Mouse (Mus musculus) lung, embryonic 16.5 days (tissue): ENCODE data around the gene Camk1g. TPM values are rescaled to one million over a fixed set of nuclear protein-coding genes. Genes with fewer than 3 reads are reported as not detected.

Experiments used
- ATAC-seq: fragments of 200-750 bp; cut with Nextera tagmentation; 2 replicates; pipeline ENCODE4 v1.8.0; 2017; ENCODE audit warnings: low read depth, mild to moderate bottlenecking, moderate library complexity
- H3K27ac ChIP-seq: fragments of 300-500 bp; sonication (generic); 2 replicates; pipeline ENCODE4 v1.5.1; 2014; ENCODE audit warnings: mild to moderate bottlenecking, control low read depth, low read length
- H3K27me3 ChIP-seq: fragments of 300-500 bp; sonication (generic); 2 replicates; pipeline ENCODE4 v1.6.1; 2014; ENCODE audit warnings: low read depth, low read length, mixed read lengths; ENCODE audit not compliant: control insufficient read depth, insufficient read depth
- H3K36me3 ChIP-seq: fragments of 300-500 bp; sonication (generic); 2 replicates; pipeline ENCODE4 v1.6.1; 2014; ENCODE audit warnings: low read length; ENCODE audit not compliant: control insufficient read depth, insufficient read depth
- H3K4me1 ChIP-seq: fragments of 300-500 bp; sonication (generic); replicated peaks from 2 replicates; pipeline ENCODE4 v1.6.1; 2014; ENCODE audit warnings: low read length, mixed read lengths; ENCODE audit not compliant: control insufficient read depth, insufficient read depth
- H3K4me2 ChIP-seq: fragments of 300-500 bp; sonication (generic); 2 replicates; pipeline ENCODE4 v1.6.1; 2014; ENCODE audit warnings: low read depth, low read length, control low read depth
- H3K4me3 ChIP-seq: fragments of 300-500 bp; sonication (generic); 2 replicates; pipeline ENCODE4 v1.5.1; 2014; ENCODE audit warnings: mild to moderate bottlenecking, low read length, control low read depth
- H3K9ac ChIP-seq: fragments of 300-500 bp; sonication (generic); 2 replicates; pipeline ENCODE4 v1.6.1; 2014; ENCODE audit warnings: low read length, control low read depth
- H3K9me3 ChIP-seq: fragments of 300-500 bp; sonication (generic); 2 replicates; pipeline ENCODE4 v1.6.1; 2016; ENCODE audit warnings: low read length; ENCODE audit not compliant: control insufficient read depth
- WGBS: fragments of 180-500 bp; shearing (Covaris S2); extraction: QIAGEN DNeasy Blood & Tissue Kit; methylation state at CpG from one replicate; pipeline ENCODE4 v1.1.7; 2014; 5-methylcytosine and 5-hydroxymethylcytosine counted together
- polyA plus RNA-seq: library from polyadenylated mRNA; unstranded; fragments of >200 nt; fragmentation: Nextera tagmentation; extraction: Ambion mirVana; gene quantifications from 2 replicates; pipeline ENCODE4 v1.2.1, GENCODE M21; 2015

Camk1g gene
- polyA plus RNA-seq, 1 experiment from 2014 or later = 43.2 TPM

DNA sequence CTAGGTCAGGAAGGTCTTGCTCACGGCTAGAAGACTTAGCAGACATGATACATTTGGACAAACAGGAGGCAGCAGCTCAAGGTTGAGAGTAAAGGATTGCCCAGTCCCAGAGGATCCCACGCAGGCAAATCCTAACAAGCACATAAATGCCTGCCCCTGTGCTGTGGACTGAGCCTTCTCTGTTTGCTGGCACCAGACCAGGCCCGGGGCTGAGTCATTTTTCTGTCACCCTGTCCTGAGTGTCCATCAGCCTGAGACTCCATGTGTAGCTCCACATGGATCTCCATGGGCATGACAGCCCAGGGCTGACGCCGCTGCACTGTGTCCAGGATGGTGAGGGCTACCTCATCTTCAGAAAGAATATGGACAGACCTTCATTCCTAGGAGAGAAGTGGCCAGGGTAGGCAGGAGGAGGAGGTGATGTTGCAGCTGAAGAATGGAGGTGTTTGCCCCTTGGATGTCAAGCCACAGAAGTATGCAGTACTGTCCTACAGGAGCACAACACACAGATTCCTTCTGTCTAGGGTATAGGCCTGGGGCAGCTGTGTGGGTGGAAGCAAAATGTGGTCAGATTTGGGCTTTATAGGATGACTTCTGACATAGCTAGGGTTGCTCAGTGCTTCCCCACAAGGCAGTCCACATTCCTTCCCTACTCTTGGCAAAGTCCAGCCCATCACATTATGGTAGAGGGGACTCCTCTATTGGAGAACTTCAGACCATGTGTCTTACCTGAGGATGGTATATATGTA lies 27.7 kb downstream of the Camk1g start:
- 67% methylated on average over 5 of the region's 5 CpGs for WGBS
- Histone ChIP-seq H3K4me1 (no peaks in the 10 kb centered on the region), H3K4me2 (no peak overlapping the region), H3K36me3 (peaks cover 2% of the 10 kb centered on the region), H3K27ac (no peak overlapping the region), H3K9ac (no peak overlapping the region), H3K9me3 (no peaks in the 10 kb centered on the region), H3K4me3 (no peak overlapping the region), H3K27me3 (no peaks in the 10 kb centered on the region)
- ATAC-seq = peak; percentile 32; the same call in 1 of the 2 replicates

- ATAC-seq = no peak
- 74% methylated on average over 9 of the region's 9 CpGs for WGBS
Observed at GRCm38 (mm10) chr1:193338363-193338995, 31.6 kb downstream of the Camk1g start.

DNA sequence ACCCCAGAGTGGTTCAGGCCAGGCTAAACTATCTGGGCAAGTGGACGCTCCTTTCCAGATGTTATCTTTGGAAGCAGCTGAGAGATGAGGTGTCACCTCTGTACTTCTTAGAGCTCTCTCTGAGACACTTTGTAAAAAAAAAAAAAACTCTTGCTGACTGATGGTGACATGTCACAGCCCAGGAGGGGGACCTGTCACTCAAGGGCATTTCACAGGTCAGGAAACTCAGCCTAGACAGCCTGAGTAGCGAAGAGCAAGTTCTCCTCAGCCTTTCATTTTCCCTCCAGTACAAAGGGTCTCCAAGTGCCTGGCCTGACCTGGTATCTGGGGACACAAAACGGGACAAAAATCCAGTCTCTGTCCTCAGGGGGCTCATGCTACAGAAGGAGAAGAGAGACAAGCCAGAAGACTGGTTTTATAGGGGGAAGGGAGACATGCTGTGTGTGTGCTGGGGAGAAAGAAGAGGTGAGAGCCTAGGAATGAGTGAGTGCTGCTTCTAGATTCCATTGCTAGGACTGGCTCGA lies 32.2 kb downstream of the Camk1g start:
- H3K4me1 ChIP-seq = no peaks in the 10 kb centered on the region
- ATAC-seq = no peak
- no peak overlapping the region for H3K4me3 ChIP-seq
- 50% methylated on average over 4 of the region's 4 CpGs for WGBS
- H3K27ac ChIP-seq = no peak overlapping the region
- H3K36me3 ChIP-seq = peaks cover 2% of the 10 kb centered on the region; the same call in 1 of the 2 replicates
- no peak overlapping the region for H3K4me2 ChIP-seq
- H3K9me3 ChIP-seq = no peaks in the 10 kb centered on the region
- no peak overlapping the region for H3K9ac ChIP-seq
- H3K27me3 ChIP-seq = no peaks in the 10 kb centered on the region

More at GRCm38 (mm10) chr1:193338363-193338995, 31.6 kb downstream of the Camk1g start:
- H3K4me3 ChIP-seq = no peak overlapping the region
- H3K9ac ChIP-seq = no peak overlapping the region
- no peaks in the 10 kb centered on the region for H3K9me3 ChIP-seq
- no peak overlapping the region for H3K27ac ChIP-seq
- peaks cover 2% of the 10 kb centered on the region; the same call in 1 of the 2 replicates for H3K36me3 ChIP-seq
- no peaks in the 10 kb centered on the region for H3K27me3 ChIP-seq
- no peak overlapping the region for H3K4me2 ChIP-seq
- H3K4me1 ChIP-seq = no peaks in the 10 kb centered on the region

DNA sequence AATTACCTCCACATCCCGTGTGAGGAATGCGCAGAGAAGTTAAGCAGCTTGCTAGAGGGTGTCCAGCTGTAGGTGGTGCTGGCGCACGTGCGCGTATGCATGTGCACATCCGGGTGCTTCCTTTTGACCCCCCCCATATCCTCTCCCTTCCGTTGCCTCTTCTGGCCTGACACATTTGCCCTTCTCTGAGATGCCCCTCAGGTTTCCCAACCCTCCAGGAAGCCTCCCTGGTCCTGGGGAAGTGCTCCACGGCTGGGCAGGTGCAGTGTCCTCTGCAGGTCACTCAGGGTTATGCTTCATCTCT lies 33.1 kb downstream of the Camk1g start:
- H3K4me2 ChIP-seq = no peak overlapping the region
- H3K27ac ChIP-seq = no peak overlapping the region
- 73% methylated on average over 9 of the region's 9 CpGs for WGBS
- no peaks in the 10 kb centered on the region for H3K27me3 ChIP-seq
- H3K9me3 ChIP-seq = no peaks in the 10 kb centered on the region
- peaks cover 2% of the 10 kb centered on the region; the same call in 1 of the 2 replicates for H3K36me3 ChIP-seq
- ATAC-seq = no peak
- no peak overlapping the region for H3K9ac ChIP-seq
- no peaks in the 10 kb centered on the region for H3K4me1 ChIP-seq
- no peak overlapping the region for H3K4me3 ChIP-seq

DNA sequence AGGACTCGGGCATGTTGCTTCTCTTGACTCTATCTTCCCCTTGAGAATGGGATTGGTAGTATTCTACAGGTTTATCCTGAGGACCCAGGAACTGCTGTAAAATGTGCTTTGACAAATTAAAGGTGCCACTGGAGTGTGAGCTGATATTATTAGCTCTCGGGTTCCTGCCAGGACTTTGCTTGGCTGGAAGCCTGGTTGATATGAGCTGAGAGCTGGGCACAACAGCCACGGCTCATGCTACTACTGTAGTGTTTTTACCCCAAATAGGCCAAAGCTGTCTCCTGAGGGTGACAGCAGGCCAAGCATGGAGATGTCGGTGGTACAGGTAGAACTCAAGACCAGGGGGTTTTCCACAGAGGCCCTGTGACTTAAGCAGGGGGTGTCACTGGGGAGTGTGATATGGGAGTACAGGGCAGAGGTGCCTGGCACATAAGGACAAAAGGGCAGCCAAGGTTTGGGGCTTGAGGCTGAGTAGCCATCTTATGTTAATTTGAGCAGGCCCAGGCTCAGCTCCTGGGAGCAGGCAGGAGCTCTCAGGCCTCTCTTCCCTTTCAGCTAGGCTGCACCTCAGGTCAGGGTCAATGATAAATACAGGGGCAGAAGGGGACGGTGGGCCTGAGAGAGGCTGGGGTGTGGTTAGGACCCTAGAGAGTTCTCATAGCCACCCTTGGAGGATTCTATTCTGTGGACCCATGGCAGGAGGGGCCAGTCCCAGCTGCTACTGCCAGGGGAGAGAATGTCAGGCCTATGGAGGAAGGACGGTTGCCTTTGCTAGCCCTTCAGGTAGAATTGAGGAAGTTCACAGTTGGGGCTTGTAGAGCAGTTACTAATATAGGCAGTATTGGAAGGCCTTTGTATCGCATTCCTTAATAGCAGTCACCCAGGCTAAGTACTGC lies 33.7 kb downstream of the Camk1g start:
- peaks cover 2% of the 10 kb centered on the region; the same call in 1 of the 2 replicates for H3K36me3 ChIP-seq
- no peak overlapping the region for H3K4me2 ChIP-seq
- 74% methylated on average over 7 of the region's 7 CpGs for WGBS
- no peaks in the 10 kb centered on the region for H3K27me3 ChIP-seq
- no peak overlapping the region for H3K27ac ChIP-seq
- H3K9ac ChIP-seq = no peak overlapping the region
- no peaks in the 10 kb centered on the region for H3K4me1 ChIP-seq
- no peaks in the 10 kb centered on the region for H3K9me3 ChIP-seq
- no peak overlapping the region for H3K4me3 ChIP-seq
- ATAC-seq = no peak

DNA sequence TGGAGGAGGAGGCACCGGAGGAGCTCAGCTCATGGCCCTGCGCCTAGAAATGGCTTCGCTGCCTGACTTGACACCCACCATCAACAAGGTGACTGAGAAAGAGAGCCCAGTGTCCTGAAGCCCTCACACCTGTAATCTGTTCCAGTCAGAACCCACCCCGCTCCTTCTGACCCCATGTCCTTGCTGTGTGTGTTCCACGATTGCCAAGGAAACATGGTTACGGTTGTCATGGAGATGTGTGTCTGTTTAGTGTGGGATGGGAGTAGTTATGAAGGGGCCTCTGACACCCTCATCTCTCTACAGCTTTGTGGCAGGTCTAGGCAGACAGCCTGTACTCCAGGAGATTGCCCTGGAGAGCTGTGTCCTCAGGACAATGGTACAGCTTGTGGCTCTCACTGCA lies 35.6 kb downstream of the Camk1g start:
- H3K27me3 ChIP-seq = no peaks in the 10 kb centered on the region
- H3K4me3 ChIP-seq = no peak overlapping the region
- no peak overlapping the region for H3K27ac ChIP-seq
- no peaks in the 10 kb centered on the region for H3K4me1 ChIP-seq
- no peaks in the 10 kb centered on the region for H3K9me3 ChIP-seq
- H3K9ac ChIP-seq = no peak overlapping the region
- no peaks in the 10 kb centered on the region for H3K36me3 ChIP-seq
- no peak for ATAC-seq
- no peak overlapping the region for H3K4me2 ChIP-seq
- WGBS = 56% methylated on average over 6 of the region's 6 CpGs

GRCm38 (mm10) chr1:193333776-193334175 lies 36.3 kb downstream of the Camk1g start:
- ATAC-seq = no peak
- no peaks in the 10 kb centered on the region for H3K27me3 ChIP-seq
- H3K4me2 ChIP-seq = no peak overlapping the region
- no peak overlapping the region for H3K27ac ChIP-seq
- no peak overlapping the region for H3K4me3 ChIP-seq
- H3K36me3 ChIP-seq = no peaks in the 10 kb centered on the region
- 84% methylated on average over 3 of the region's 3 CpGs for WGBS
- no peaks in the 10 kb centered on the region for H3K9me3 ChIP-seq
- no peaks in the 10 kb centered on the region for H3K4me1 ChIP-seq
- no peak overlapping the region for H3K9ac ChIP-seq

DNA sequence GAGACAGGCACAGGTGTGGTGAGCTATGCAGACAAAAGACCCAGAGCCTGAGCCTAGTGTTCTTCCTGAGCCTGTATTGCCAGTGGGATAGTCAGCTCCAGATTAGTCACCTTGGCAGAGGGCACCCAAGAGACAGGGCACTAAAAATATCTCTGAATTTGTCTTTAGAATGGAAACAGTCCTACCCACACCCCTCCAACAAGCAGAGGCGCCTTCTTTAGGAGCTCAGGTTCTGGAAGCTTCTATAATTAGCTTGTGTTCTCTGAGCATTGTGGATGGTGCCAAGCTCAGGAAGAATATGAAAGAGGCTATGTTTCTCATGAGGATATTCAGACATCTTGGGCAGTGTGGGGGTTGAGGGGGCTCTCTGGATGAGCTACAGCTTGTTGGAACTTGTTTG lies 37.4 kb downstream of the Camk1g start:
- no peaks in the 10 kb centered on the region for H3K36me3 ChIP-seq
- WGBS = 83% methylated on average over 1 of the region's 1 CpGs
- no peak overlapping the region for H3K4me2 ChIP-seq
- H3K27me3 ChIP-seq = no peaks in the 10 kb centered on the region
- no peaks in the 10 kb centered on the region for H3K9me3 ChIP-seq
- no peak overlapping the region for H3K9ac ChIP-seq
- H3K27ac ChIP-seq = no peak overlapping the region
- no peaks in the 10 kb centered on the region for H3K4me1 ChIP-seq
- H3K4me3 ChIP-seq = no peak overlapping the region
- no peak for ATAC-seq

- no peak for ATAC-seq
- Histone ChIP-seq H3K27ac (no peak overlapping the region), H3K27me3 (no peaks in the 10 kb centered on the region), H3K36me3 (no peaks in the 10 kb centered on the region), H3K4me3 (no peak overlapping the region), H3K9me3 (no peaks in the 10 kb centered on the region), H3K9ac (no peak overlapping the region), H3K4me2 (no peak overlapping the region), H3K4me1 (no peaks in the 10 kb centered on the region)
- 80% methylated on average over 13 of the region's 13 CpGs for WGBS
Observed at GRCm38 (mm10) chr1:193332018-193332417, 38.1 kb downstream of the Camk1g start.
